Mouse (Mus musculus): ENCODE results near the gene 2610002M06Rik. TPM values are rescaled to one million over a fixed set of nuclear protein-coding genes. Genes with fewer than 3 reads are reported as not detected.

The 2610002M06Rik gene
- total RNA-seq (2021): 1 to 10 TPM; 5.3 to 6.1 TPM
- long read RNA-seq, experiment 1, full-length matches to known transcripts: 3 of 4 reads
- long read RNA-seq, experiment 1, partial matches to known transcripts: 0 of 4 reads
- long read RNA-seq, experiment 1, other reads (novel, unspliced or antisense): 1 of 4 reads
- long read RNA-seq, experiment 2, full-length matches to known transcripts: 4 of 4 reads
- long read RNA-seq, experiment 2, partial matches to known transcripts: 0 of 4 reads
- long read RNA-seq, experiment 2, other reads (novel, unspliced or antisense): 0 of 4 reads

DNA sequence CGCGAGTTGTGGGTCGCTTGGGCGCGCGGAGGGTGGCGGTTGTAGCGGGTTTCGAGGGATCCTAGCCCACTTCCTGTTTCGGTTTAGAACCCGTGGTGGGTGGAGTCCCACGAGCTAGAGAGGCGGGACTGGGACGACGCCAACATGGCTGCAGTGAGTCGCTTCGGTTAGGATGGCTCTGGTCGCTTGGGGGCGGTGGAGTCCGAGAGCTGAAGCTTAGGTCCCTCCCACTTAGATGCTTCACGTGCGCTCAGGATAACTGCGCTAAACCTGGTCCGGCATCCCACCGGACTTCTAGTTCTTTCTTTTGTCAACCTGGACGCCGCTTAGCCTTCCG lies at the start of gene 2610002M06Rik:
Gene 2610002M06Rik, minus strand, starts transcription at position 117 of the 337 bp plus-strand sequence.
- DNase-seq (ENCODE audit: low spot score): peak; percentile 86

DNA sequence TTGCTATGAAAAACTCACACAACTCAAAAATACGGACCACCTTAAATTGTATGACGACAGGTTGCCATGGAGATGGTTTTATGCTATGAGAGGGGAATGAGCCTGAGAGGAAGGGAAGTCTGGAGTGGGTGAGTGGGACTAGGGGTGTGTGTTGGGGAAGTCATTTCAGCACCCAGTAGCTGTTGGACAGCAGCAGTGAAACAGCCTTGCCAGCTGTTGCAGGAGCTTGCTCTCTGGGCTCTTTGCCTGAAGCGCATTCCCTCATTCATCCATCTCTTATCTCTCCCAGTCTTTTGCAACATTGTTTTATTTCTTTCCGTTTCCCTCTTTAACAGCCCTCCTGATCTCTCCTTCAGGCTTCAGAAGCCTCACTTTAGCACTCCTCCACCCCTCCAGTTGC lies 42.0 kb upstream of the 2610002M06Rik start:
- no peak for DNase-seq (ENCODE audit: low spot score)

DNA sequence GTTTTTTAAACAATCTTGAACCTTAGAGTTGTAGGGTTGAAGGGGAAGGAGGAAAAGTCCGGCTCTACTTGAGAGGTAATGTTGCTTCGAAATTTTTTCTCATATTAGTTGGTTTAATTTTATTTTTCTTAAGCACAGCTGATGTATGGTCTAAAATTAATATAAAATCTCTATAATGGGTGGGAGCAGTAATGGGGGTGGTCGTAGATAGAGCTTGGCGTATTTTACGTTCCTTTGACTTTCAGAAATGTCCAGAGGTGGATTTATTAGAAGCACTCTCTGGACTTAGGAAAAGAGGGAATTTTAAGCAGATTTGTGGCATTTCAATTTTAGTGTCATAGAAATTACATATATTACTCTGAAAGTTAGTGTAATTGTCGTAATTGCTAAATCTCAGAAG lies 592 bp upstream of the 2610002M06Rik start:
- no peak for DNase-seq (ENCODE audit: low spot score)

DNA sequence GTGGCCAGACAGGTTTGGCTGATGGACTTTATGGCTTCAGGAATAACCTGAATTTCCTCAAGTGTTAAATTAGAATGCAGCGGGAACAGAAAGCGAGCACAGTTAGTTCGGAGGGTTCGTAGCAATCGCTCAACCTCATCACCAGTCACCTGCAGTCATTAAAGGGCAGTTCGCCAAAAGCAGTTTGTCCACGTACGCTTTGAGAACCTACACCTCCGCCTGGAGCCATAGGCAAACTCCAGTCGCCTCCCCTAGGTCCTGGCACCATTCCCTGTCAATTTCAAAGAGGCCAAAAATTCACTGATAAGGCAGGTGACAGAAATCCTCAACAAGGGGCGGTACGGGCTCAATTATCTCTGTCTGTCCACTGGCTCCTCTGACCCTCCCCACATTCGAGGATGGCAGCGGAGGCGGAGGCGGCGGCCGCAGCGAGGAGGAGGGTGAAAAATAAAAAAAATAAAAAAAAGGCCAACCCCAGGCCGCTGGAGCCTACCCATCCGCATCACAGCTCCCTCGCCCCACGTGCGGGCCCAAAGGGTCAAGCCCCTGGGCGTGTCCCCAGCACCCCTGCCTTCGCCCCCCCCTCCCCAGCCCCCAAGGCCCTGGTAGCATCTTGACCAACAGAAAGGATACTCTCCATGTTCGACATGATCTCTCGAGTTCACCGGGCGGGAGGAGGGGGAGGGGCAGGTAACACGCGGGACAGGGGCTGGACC lies 474 bp downstream of the 2610002M06Rik start:
- peak; percentile 2 for DNase-seq (ENCODE audit: low spot score)

DNA sequence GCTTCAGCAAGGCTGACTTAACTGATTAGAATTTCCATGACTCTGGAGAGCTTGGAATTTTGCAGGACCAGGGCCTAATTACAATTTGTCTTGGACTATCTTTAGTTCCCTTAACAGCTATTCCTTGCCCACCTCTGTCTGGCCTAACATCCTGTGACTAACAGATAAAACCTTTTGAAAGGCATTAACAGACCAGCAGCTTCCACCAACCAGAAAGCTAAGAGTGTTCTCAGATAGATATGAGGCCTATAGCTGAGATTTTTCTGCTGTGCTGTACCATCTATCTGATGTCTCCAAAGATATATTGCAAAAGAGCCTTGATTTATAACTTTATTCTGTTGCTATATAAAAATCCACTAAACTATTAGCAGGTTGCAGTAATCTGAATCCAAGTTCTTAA lies 4.0 kb downstream of the 2610002M06Rik start:
- DNase-seq (ENCODE audit: low spot score): no peak

DNA sequence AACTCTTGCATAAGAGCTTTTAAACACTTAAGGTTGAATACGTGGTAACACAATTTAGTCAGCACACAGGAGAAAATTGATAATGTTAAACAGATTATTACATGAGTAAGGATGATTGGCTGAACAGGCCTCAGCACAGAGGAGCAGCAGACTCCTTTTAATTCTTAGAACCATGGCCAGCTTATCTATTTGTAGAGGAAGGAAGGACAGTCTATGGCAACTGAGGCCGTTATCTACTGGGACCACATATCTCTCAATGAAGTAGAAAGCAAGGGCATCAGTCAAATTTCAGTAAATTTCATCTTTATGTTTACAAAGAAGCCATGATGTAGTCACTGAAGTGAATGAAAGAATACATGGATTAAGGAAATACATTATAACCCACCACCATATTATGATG lies 19.2 kb downstream of the 2610002M06Rik start:
- DNase-seq (ENCODE audit: low spot score): no peak

DNA sequence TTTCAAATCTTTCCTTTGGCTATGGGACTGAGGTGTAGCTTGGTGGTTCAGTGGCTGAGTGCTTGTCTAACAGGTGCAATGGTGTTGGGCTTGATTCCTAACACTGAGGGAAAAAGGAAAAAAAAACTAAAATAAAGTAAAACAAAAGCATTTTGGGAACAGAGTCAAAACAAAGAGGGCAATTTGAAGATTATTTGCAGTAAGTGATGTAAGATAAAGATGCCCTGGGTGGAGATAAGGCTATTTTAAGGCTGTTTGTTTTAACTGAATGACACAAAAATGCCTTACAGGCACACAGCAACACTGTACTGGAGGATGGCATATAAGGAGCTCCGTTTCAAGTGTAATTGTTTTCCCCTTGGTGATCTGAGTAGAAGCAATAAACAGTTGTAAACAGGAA lies 20.3 kb downstream of the 2610002M06Rik start:
- DNase-seq (ENCODE audit: low spot score): no peak

DNA sequence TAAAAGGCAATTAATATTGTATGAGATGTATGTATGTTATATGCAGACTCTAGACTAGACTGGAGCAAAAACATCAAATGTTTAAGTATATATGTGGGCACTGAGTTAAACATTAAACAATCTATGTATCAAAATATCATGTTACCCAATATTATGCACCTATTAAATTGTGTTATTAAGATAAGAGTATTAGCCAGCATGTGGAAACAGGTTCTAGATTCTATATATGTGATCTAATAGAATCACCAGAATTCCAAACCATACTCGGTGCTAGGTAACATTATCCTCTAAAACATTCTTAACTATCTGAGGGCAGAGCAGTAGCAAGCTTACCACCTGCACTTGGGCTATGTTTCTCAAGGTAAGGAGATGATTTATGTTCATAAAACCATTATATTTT lies 23.8 kb downstream of the 2610002M06Rik start, which contains the start of gene Tent5d:
Gene Tent5d, plus strand, starts transcription at position 301 of the 400 bp plus-strand sequence.
- no peak for DNase-seq (ENCODE audit: low spot score)

DNA sequence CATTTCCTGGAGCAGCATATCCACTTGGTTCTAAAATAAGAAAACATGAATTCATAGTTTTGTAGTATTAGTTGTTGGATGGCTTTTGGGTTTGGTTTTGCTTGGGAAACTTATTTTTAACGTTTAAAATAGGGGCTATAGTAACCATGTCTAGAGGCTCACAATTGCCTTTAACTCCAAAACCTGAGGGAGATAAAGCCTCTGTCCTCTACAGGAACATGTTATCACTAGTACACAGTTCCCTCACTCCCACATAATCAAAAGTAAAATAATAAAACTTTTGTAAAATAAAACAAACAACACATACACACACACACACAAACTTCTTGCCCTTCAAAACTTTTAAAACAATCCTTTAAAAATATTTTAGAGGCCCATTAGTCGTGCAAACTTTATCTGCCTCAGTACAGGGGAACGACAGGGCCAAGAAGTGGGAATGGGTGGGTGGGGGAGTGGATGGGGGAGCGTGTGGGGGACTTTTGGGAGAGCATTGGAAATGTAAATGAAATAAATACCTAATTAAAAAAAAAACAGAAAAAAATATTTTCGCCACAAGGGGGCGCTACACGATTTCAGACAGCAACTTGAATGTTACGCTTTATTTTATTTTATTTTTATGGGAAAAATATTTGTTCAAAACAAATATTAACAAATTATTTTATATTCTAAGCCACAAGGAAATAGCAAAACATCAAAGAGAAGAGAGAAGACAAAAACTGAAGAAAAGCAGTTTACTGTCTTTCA lies 25.2 kb downstream of the 2610002M06Rik start:
- DNase-seq (ENCODE audit: low spot score): no peak

DNA sequence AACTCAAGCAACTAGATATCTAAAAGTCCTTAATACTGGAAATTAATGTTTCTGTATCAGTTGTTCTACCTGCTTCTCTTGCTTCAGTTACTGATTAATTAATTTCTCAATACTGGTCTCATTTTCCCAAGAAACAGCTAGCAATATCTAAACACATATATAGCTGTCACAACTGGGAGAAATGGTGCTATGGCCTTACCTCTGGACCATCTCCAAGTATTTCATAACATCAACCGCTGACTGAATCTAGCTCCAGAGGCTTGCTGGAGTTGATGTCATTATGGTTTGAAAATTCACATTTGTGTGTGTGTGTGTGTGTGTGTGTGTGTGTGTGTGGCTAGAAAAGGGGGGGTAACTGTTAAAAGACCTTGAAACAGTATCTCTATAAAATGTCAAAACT lies 26.0 kb downstream of the 2610002M06Rik start:
- DNase-seq (ENCODE audit: low spot score): no peak

DNA sequence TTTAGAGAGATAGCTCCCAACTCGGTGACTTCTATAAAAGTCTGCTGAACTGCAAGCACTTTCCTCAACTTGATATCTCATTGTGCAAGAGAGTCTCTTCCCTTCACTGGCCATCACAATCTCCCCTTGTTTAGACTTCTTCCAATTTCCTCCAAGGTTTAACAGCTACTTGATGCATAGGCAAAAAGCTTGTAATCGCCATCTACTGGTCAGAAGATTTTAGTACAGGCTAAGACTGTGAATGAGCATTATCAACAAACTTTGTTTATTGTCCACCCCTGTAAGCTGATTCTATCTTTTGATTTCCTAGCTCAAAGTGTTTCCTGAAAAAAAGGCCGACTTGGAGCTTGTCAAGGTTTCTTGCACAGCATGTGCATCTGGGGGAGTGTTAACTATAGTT lies 48.2 kb downstream of the 2610002M06Rik start:
- DNase-seq (ENCODE audit: low spot score): no peak

Other genes with a start within 250 kb of the 2610002M06Rik start
- not detected for gene Tbx22, start 148.4 kb downstream of the 2610002M06Rik start, total RNA-seq (2021)
- not detected for gene Tent5d, start 23.7 kb downstream of the 2610002M06Rik start, total RNA-seq (2021)
- gene Gm732, start 132.1 kb upstream of the 2610002M06Rik start, total RNA-seq (2021): not detected

Data from gastrocnemius, adult 18-20 months (tissue).